Mouse (Mus musculus) liver (tissue): ENCODE results near the gene Ldlr.
"Not testable (repeated sequence)": the region's sequence is repeated elsewhere in the genome, so short reads cannot be mapped to it uniquely, and the experiment has no call there.

ENCODE experiments used
- DNase-seq: peaks from one replicate; pipeline ENCODE4 v3.0.0-alpha.2; 2020; ENCODE audit warnings: mixed read lengths

Ldlr gene

DNA sequence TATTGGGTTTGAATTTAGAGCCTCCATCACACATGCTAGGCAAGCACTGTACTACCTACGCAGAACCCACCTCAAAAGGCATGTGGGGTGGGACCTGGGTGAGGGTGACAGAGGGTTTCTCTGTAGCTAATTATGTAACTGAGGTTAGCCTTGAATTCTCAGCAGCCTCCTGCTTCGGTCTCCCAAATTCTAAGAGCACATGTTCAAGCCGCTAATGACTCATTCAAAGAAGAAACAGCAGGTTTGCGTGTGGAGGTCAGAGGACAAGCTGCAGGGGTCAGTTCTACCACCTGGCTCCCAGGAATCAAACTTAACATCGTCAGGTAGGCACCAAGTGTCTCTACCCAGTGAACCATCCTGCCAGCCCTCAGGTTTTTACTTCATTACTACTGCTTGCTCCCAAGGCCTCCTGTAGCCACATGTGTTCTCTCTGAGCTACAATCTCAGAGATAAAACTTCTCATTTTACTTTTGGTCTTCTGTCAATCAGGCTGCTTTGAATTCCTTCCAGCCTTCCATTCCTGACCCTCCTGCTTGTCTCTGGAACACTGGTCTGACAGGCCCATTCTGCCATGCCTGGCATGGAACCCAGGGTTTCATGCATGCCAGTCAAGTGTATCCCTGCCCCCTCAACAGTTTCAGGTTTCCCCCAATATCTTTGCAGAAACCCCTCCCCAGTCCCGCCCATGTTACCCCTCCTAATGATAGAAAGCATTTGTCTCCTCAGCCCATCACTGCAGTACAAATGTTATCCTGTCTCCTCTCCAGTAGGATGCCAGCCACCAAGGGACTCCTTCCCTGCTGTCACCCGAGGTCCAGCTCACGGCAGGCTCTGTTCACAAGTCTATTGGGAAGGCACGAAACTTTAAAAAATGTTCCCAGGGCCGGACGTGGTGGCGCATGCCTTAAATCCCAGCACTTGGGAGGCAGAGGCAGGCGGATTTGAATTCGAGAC, 35.6 kb downstream of the Ldlr start:
- DNase-seq, result no peak

DNA sequence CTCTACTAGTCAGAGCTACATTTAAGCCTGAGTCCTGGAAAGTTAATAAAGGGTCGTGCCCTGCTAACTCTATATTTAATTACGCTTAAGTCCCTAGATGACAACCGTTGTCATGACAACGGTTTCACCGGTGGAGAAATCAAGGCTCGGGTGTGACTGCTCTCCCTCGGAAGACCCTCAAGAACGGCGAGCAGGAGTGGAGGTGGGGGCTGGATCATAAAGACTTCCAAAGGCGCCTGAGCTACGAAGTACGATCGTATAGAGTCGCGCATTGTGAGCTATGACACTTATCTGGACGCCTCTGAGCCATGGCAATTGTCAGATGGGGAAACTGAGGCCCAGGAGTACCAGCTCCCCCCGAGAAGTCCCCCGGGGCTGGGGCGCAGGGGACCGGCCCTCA, 36.4 kb downstream of the Ldlr start:
- no peak for DNase-seq

GRCm38 (mm10) chr9:21760155-21761088, 37.1 kb downstream of the Ldlr start, which contains the start of gene Spc24:
TSS of gene Spc24 (minus strand) at chr9:21760303.
- DNase-seq, result peak; percentile 96

DNA sequence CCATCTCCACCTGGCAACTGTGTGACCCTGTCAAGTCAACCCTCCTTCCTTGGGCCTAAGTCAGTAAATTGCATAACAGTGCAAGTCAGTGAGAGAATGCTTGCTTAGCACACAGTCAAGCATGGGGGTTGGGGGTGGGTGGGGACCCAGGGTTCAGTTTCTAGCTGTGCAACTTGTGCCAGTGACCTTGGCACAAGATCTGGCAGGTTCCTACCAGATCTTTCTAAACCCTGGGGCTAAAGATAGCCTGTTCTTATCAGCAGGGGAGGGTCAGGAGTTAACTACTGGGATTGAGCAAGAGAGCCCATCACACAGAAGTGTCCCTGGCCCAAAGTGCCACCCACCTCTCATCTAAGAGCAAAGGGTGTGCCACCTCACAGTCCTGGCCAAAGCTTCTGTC, 38.9 kb downstream of the Ldlr start:
- DNase-seq, result no peak

DNA sequence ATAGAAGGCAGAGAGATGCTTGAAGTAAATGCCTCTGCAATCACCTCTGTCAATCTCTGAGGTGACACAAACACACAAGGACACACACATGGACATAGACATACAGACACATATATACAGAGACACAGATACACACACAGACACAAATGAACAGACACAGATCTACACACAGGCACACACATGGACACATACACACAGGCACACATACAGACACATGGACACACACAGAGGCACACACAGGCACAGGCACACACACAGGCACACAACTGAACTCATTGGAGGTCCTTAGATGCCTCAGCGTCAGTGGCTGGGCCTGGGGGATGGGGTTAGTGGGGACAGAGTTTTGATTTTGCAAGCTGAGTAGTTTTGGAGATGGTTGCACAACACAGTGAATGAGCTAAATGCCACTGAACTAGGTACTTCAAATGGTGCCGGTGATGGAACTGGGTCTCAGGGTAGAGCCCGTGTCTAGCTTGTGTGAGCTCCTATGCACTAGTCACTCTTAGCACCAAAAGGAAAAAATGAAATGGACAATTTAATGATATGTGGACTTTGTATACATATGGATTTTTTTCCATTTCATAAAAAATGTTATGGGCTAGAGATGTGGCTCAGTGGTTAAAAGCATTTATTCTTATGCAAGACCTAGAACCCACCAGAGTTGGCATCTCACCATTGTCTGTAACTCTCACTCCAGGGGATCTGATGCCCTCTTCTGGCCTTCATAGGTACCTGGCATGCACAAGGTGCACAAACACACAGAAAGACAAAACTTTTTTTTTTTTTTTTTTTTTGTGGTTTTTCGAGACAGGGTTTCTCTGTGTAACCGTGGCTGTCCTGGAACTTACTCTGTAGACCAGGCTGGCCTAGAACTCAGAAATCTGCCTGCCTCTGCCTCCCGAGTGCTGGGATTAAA, 41.1 kb downstream of the Ldlr start:
- DNase-seq, result no peak

DNA sequence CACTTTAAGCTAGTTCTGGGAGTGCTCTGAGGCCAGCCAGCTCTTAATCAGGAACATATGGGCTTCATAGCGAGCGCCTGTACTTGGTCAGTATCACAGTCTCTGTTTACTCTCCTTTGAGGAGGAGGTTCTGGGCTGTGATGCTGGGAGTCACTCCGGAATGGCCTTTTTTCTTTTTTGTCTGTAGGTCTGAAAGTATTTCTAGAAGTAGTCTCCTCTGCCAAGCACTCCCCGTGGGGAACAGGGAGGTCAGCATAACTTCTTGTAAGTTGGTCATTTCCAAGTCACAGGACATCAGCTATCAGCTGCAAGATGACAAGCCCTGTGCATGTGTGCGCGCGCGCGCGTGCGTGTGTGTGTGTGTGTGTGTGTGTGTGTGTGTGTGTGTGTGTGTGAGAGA, 44.6 kb downstream of the Ldlr start:
- no peak for DNase-seq

- no peak for DNase-seq
These were observed 45.5 kb downstream of the Ldlr start for GRCm38 (mm10) chr9:21768511-21769411.

GRCm38 (mm10) chr9:21769558-21770183, 46.4 kb downstream of the Ldlr start:
- DNase-seq, result no peak

DNA sequence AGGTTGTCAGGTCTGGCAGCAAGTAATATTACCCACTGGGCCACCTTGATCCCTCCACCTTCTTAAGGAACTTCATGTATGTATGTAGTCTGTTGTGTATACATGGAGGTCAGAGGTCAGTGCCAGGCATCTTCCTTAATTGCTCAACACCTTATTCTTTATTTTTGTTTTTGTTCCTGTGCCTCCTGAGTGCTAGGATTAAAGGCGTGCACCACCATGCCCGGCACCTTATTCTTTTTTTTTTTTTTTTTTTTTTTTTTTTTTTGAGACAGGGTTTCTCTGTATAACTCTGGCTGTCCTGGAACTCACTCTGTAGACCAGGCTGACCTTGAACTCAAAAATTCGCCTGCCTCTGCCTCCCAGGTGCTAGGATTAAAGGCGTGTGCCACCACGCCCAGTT, 50.1 kb downstream of the Ldlr start:
- DNase-seq, result not testable (repeated sequence)

DNA sequence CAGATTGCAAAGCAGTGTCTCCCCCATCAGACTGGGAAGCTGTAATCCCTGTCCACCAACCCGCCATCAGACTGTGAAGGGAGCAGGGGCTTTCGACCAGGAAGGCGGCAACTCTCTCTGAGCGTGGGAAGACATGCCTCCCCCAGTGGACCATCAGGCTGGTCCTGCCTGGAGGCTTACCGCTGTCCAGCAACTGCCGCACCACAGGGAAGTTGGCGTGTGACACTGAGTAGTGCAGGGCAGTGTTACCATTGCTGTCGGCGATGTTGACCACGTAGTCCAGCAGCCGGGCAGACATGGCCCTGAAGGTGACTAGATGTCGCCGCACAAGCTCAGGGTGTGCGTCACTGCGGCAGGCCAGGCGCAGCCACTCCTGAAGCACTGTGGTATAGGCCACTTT, 51.1 kb downstream of the Ldlr start:
- no peak for DNase-seq

DNA sequence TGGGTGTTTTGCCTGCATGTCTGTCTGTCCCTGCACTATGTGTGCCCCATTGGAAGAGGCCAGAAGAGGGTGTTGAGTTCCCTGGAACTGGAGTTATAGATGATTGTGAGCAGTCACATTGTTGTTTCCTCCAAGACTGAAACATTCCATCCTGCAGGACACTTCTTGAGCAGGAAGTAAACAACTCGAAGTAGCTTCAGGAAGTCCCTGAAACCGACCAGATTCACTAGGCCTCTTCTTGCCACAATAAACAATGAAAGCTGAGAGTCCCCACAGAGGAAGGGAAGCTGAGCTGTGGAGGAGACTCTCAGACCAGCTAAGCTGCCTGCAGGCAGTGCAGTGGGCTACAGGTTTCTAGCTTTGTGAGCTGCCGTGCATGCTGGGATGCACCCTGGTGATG, 54.4 kb downstream of the Ldlr start:
- no peak for DNase-seq

DNA sequence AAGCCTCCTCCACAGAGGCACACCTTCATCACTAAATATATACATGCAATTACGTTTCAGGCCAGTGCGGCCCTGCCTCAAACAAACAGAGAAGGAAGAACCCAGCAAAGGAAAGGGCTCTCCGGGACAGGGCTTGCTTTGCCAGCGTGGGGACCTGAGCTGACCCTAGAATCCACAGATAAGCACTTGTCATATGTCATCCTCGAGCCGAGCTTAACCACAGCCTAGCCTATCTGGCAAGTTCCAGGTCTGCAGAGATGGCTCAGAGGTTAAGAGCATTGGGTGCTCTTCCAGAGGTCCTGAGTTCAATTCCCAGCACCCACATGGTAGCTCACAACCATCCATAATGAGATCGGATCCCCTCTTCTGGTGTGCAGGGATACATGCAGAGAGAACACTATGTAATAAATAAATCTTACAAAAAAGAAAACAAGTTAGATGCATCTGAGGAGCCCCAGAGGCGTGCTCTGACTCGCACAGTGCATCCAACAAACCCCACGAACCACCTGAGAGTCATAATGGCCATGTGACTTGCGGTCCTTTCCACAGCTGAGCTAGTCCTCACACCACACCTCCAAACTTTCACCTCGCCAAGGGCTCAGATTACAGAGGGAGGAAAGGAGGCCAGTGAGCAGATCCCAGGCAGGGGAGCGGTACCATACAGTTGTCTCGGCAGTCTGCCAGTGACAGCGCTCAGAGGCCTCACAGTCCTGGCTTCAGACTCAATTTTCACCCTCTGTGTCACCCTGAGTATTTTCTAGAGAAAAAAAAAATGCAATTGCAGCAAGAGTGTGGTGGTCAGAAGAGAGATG, 58.6 kb downstream of the Ldlr start:
- DNase-seq, result no peak

GRCm38 (mm10) chr9:21784517-21785307, 61.4 kb downstream of the Ldlr start:
- DNase-seq, result no peak

DNA sequence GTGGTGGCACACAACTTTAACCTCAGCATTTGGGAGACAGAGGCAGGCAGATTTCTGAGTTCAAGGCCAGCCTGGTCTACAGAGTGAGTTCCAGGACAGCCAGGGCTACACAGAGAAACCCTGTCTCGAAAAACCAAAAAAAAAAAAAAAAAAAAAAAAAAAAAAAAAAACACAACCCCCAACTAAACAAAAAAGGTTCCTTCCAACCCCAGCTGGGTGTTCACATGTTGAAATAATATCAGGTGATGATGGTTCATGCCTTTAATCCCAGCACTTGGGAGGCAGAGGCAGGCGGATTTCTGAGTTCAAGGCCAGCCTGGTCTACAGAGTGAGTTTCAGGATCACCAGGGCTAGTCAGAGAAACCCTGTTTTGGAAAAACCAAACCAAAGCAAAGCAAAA, 63.0 kb downstream of the Ldlr start:
- not testable (repeated sequence) for DNase-seq

GRCm38 (mm10) chr9:21786906-21787305, 63.6 kb downstream of the Ldlr start:
- peak; percentile 58 for DNase-seq

DNA sequence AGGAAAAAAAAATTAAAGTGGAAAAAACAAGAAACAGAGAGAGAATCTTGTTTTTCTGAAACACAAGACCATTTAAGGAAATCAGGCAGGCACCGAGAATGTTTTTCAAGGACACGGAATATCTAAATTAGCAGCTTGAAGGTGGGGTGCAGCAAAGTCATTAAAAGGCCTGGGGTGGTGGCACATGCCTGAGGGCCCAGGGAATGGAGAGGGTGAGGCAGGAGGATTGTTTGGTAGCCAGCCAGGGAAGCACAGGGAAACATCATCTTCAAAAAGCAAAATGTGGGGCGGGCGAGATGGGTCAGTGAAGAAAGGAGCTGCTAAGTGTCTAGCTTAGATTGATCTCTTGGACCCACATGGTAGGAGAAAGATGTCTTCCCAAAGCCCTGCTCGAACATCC, 64.4 kb downstream of the Ldlr start:
- DNase-seq, result no peak

GRCm38 (mm10) chr9:21788234-21788633, 65.0 kb downstream of the Ldlr start:
- DNase-seq, result no peak

DNA sequence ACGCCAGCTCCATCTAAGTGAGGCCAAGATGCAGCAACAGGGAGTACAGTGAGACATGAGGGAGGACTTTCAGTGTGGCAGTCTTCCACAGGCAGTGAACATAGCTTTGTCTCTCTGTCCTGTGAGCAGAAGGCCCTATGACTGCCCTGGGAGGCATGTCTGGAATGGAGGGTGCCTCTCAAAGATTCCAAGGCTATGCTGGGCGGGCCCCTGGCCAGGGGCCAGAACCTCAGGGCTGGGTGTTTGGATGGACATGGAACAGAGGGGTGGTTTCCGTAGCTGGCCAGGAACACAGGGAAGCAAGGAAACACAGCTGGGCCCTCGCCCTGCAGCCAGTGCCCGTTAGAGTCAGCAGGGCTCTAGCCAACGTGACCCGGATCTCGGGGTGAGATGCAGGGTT, 68.6 kb downstream of the Ldlr start:
- DNase-seq, result no peak

- DNase-seq, result no peak
These were observed 69.4 kb downstream of the Ldlr start for GRCm38 (mm10) chr9:21792644-21793043.
